Mouse (Mus musculus) T-cell, adult 2 months (primary cell): Measurements from ENCODE around the gene Il4i1.

Experiments used
- DNase-seq: peaks from one replicate; pipeline ENCODE4 v3.0.0; 2022; ENCODE audit warnings: low spot score

Gene Il4i1

DNA sequence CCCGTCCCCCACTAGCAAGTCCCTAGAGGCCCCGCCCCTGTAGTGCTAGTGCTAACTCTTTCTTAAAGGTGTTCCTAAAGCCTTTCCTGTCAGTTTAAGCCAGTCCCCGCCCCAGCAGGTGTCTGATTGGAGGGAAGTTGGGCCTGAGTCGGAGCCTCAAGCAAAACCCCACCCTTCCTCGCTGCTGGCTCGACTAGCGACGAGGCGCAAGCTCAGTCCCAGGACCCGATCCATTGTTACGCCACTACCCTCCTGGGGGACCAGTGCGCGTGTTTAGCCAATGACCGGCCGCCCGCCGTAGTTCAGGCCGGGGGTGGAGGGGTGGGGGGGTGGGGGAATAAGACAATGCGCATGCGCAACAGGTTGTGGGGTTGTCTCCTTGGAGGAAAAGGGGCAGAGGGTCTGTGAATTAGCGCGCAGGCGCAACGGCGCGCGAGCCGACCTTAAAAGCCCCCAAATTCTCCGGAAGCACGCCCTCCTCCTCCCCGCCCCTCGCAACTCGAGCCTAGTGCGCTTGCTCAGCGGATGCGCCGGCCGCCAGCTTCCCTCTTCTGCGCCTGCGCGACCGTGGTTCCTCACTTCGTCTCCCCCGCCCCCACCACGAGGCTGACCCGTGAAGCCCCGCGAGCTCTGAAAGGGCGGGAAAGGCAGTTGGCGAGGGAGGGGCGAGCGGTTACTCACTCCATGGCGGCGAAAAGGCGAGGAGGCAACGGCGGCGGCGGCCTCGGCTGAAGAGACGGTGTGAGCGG is at the start of gene Il4i1, which contains the start of gene Nup62:
Gene Il4i1 (plus strand): TSS at position 667 of the 749 bp plus-strand sequence.
Gene Nup62 (plus strand): TSS at position 368 of the 749 bp plus-strand sequence.
- peak; percentile 99 for DNase-seq

DNA sequence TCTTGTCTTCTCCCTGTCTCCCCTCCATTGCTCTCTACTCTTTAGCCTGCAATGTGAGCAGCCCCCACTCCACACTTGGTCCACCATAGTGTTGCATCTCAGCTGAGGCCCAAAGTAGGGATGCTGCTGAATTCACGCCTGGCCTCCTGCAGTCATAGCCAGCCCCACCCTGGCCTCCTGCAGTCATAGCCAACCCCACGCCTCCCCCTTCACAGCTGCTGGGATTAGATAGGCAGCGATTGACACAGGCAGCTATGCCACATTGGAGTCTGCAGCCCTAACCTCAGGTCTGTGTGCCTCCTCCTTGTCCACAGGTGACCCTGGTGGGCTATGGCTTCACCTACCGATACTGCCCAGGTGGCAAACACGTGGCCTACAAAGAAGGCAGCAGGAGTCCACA is 48.1 kb upstream of the Il4i1 start:
- DNase-seq = no peak

DNA sequence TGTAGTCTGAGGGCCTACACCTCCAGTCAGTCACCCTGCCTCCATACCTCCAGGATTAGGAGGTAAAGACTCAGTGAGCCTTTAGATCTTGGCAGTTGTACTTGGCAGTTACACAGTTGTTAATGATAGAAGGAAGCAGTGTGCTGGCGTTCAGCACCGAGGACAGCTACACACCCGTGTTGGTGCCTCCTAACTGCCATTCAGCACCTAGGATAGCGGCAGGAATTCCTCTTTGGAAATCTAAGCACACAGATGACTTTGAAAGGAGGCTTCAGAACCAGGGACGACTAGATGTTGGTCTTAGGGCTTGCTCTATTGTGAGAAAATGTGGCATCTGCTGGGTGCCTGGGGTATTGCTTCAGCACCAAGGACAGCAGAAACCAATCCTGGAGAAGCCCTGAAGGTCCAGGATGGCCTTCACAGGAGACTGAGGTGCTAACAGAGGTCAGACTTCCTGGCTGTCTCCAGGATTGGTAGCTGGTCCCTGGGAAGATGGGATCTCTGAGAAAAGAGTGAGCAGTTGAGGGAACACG is 46.1 kb upstream of the Il4i1 start:
- DNase-seq = no peak

DNA sequence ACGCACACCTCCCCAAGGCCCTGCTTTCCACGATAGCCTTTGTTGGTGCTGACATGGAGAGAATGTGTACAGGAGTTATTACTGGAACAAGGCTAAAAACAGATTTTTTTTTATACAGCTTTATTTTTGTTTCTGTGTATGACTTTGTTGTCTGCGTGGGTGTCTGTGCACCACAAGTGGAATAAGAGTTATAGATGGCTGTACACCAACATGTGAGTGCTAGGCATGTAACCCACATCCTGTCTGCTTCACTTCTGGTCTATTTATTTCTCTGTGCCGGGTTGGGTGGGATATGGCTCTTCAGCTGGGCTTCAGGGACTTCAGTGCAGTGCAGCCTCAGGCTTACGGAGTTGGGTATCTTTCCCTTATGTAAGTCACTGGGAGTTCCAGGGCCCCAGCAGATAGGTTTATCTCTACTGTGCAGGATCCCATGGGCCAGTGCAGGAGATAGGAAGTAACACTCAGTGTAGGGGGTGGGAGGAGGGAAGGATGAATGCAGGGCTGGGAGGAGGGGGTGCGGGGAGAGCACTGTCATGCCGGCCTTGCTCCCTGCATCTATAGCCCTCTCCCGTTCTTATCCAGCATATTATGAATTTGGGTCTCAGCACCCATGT is 43.5 kb upstream of the Il4i1 start:
- peak; percentile 72 for DNase-seq

DNA sequence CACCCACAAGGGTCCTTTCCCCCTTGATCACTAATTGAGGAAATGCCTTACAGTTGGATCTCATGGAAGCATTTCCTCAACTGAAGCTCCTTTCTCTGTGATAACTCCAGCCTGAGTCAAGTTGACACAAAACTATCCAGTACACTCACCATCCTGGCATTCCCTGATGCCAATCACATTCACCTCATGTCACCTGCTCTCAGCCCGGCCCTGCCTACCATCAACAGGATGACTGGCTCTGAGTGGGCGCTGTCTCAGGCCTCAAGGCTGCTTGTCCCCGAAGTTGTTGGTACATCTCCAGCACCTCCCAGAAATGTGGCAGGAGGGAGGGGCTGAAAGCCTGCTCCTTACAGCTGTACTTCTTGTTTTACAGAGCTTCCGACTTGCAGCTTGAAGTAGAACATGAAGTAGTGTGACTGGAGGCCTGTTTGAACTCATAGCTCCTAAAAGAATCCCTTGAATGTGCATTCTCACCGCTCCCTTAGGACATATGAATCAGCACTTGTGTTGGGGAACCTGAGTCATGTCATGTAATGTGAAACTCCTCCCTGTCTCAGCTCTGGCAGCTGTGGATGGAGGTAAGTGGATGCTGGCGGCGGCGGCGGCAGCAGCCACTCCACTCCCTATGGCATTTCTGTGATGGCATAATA is 39.2 kb upstream of the Il4i1 start:
- no peak for DNase-seq

DNA sequence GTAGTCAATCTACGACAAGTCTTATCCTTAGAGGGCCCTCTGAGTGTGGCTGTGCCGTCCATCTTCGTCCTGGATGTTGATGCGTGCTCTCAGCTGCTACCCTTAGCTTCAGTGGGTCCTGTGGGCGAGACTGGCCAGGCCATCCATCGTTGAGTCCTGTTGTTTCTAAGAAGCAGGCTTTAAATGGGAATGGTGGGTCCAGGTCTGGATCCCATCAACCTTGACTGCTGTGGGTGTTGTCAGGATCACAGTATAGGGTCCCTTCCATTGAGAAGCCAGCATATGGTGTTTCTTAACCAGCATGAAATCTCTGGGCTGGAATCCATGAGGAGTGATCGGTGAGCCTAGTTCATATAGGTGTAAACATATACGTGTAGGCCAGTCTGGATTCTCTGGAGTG is 36.1 kb upstream of the Il4i1 start:
- DNase-seq = no peak

DNA sequence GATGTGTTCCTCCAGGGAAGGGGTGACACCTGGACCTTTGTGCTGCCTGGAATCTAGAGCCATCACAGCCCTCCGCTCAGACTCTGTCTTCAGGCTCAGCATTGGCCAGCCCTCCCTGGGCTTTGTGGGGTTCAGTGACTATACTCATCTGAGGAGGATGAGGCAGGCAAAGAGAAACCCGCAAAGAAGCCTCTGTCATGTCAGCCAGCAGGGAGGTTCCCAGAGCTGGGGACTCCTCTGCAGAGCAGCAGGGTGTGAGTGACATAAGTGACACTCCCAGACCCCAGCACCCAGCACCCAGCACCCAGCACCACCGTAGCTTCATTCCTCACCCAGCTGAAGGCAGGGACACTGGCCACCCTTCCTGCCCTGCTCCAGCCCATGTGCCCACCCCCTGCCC is 26.7 kb upstream of the Il4i1 start:
- no peak for DNase-seq

DNA sequence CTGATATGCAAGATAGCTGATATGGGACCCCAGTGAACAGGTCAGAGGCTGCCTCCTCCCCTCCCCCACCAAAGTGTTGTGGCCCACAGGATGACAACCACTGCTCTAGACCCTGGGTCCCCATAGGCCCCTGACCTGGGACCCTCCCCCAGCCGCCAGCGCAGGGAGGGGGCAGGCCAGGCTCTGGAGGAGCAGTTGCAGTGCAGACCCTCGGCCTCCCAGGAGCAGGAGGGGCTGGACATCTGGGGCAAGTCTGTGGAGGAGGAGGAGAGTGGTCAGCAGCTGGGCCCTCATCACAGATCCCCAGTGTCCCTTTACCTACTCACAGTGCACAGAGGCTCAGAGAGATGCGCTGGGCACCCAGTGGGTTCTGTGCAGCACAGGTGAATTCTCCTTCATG is 26.1 kb upstream of the Il4i1 start:
- no peak for DNase-seq

DNA sequence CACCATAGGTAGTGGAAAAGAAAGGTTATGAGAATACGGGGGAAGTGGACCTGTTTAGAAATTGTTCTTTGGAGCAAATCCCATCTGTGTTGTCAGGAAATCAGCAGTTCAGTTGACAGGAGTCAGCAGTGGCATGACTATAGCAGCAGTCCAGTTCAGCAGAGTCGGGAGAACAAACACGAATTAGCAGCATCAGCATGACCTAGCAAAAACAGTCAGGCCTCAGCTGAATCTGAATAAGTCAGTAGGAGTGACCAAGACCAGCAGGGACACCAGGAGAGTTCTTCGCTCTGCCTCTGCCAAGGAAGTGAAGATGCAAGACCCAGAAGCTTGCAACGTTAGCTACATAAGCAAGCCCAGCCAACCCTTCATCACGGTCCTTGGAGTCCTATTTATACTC is 23.4 kb upstream of the Il4i1 start:
- no peak for DNase-seq

DNA sequence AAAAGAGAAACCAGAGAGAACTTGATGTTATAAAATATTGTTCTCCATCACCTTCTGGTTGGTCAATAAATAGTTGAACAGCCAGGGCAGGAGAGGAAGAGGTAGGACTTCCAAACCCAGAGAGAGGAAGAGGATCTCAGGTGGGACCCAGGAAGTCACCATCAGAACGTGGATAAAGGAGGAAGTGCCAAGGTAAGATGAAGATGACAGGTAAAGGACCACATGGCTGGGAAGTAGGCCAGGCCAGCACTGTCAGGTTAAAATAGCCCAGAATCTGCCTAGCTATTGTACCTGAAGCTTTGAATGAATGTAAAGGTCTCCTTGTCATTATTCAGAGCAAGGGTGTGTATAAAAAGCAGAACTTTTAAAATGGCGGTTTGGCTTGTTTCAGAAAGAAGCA is 7.3 kb upstream of the Il4i1 start:
- DNase-seq = no peak

DNA sequence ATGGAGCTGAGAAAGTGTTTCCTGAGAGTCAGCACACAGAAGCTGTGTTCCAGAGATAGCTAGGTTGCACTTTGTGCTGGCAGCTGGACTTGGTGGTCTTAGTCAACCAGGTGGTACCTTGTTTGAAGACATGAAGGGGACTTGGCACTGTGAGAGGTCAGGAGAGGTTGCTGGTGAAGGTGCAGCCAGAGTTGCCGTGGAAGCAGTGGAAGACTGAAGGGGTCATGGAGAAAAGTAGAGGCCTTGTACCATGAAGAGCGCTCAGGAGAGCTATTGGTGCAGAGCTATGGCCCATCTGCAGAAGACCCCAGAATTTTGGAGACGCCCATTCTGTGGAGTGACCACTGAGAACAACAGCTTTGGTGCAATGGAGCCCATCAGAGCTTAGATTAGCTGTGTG is 6.7 kb upstream of the Il4i1 start:
- no peak for DNase-seq

DNA sequence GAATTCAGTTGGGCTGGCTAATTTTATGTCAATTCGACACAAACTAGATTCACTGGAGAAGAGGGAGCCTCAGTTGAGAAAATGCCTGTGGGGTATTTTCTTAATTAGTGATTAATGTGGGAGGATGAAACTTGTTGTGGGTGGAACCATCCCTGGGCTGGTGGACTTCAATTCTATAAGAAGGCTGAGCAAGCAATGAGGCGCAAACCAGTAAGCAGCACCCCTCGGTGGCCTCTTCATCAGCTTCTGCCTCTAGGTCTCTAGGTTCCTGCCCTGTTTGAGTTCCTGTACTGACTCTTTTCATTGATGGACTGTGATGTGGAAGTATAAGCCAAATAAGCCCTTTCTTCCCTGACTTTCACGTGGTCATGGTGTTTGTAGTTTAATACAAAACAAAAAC is 5.8 kb upstream of the Il4i1 start:
- no peak for DNase-seq

DNA sequence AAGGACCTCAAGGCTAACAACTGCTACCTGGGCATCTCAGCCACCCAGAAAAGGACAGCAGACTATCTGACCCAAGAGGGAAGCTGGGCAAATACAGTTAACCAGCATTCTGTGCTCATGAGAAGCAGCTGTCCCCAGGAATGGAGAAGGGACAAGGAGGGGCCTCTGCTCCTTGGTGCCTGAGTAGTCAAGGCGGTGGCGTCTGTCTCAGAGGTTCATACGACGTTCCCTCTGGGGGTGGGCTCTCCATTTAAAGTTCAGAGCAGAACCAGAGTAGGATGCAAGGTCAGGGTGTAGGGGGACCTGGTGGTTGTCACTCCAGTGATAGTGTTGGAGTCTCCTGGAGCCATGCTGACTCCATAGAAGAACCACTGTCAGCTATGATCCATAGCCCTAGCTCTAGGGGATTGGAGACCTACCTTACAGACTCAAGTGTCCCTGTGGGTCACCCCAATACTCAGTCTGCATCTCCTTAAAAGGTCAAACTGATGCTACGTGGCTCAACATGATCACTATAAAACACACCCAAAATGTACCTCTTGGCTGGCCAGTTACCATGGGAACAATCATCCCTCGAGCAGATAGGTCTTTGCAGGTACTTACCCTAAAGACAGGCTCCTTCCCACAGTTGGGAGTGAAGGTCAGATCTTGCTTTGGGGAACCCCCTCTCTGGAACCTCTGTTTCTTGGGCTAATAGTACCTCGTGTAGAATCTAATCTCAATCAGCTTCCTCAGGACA is 5.2 kb upstream of the Il4i1 start:
- DNase-seq = no peak

DNA sequence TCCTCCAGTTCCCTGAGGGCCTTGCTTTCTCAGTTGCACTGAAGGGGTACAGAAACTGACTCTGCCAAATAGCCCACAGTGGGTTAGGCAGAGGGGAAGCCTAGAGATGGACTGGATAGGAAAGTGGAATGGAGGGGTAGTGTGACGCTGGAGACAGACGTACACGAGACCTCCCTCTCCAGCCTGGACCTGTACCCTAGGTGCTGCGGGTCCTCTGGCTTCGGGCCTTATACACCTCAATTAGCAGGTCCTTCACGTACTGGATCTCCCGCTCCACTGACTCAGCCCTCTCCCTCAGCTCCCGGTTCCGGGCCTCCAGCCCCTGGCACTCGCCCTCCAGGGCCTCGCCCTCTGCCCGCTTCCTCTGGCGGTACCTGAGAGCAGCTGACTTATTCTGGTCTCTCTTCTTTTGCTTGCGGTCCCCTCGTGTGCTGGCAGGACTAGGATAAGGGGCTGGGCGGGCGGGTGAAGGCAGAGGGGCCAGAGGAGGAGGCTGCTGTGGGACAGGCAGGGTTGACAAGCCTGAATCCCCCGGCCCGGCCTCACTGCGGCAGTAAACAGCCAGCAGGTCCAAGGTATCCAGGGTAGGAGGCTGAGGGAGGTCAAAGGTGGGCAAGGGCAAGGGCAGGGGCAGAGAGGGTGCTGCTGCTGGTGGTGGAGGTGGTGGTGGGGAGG is 3.4 kb upstream of the Il4i1 start:
- DNase-seq = no peak

DNA sequence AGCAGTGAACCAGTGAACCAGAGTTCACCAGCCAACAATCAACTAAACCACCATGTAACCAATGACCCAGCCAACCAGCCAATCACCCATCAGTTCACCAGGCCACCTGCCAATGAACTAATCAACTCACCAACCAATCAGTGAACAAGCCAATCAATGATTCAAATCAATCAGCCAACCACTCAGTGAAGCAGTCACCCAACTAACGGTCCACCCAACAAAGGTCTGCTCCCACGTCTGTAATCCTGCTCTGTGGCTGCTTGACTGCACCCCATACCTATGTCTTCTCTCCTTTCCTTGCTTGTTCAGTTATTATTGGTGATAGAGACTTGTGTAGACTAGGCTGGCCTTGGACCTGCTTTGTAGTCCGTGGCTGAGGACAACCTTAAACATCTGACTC is 2.2 kb upstream of the Il4i1 start:
- DNase-seq = no peak

DNA sequence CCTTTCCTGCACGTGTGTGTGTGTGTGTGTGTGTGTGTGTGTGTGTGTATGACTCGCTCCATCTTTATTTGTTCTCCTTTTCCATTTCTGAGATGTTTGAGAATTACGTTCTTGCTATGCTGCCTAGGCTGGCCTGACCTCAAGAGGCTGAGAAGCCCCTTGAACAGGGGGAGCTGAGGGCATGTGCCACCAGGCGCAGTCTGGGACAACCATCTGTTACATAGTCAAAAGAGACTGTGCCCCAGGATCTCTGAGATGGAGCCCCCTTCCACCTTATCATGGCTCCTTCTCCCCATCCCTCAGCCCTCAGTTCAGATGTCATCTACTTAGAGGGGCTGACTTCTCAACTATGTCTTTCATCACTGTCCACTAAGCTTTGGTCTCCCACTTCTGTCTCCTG is 1.8 kb upstream of the Il4i1 start:
- DNase-seq = no peak

DNA sequence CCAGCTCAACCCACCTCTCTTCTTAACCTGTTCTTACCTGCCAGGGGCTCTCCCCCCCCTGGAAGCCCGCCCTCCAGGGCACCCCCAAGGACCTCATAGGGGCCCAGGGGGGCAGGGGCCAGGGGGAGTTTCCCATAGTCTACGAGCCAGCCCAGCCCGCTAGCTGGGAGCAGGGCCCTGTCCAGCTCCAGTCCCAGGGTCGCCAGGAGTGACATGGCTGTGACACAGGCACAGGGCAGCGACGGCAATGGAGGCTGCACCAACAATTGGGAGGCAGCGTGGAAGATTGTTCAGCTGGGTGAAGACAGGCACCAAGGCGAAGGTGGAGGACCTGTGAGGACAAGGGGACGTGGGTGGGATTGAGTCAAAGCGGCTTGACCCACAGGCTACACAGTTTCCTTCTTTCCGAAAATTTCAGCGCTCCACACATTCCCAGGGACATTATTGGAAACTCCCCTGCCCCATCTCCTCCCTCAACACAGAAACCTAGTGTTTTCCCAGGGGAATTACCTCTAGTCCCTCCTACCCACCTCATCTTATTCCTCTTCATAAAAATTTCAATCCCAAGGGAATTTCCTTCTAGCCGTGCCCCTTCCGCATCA is 1.1 kb upstream of the Il4i1 start:
- DNase-seq = no peak

DNA sequence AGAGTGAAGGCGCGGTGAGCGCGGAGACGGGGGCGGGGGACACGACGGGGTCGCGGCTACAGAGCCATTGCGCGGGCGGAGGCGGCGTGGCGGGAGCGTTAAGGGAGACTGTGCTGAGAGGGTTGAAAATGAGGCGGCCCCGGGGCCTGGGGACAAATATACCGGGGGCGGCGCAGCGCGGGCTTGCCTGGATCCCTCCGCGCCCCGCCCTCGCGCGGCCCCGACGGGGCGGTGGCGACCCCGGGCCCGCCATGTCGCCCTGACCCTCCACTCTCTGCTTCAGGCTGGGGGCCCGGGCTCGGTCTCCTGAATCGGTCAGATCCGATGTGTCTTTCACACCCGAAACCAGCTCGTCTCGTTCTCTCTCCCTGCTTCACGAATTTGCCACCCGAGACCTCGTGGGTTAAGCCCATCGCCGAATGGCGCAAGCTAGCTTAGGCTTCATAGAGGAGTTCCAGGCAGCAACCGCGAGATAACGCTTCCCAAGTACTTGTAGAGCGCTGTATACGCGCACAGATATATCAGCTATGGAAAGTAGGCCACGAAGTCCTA is 359 bp downstream of the Il4i1 start, which contains the start of gene Atf5:
Gene Atf5 (minus strand): TSS at position 189 of the 552 bp plus-strand sequence.
- DNase-seq = no peak

DNA sequence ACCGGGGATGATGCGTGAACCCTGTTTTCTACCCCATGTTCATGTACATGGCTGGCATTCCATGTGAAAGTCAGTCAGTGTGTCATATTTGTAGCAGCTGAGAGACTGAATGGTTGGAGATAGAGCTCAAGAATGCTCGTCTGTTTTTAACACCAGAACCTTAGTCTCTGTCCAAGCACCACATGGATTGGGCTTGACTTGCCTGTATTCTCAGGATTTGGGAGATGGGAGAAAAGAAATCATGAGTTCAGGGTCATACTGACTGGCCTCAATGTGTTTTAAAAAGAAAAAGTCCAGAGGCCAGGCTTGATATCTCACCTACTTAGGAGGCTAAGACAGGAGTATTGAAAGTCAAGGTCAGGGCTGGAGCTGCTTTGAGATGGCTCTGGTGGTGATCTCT is 1.3 kb downstream of the Il4i1 start:
- no peak for DNase-seq

DNA sequence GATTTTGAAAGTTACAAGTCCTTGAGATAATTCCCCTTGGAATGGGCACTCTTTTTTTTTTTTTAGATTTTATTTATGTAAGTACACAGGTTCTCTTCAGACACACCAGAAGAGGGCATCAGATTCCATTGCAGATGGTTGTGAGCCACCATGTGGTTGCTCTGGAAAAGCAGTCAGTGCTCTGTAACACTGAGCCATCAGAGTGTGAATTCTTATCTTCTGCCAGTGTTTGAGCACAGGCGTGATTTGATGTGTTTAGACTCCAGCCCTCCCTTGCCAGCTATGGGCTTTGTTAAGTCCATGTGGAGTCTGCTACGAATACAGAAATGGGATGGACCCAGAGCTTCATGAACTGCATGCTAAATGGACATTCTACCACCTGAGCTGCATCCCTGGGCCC is 2.0 kb downstream of the Il4i1 start:
- DNase-seq = no peak

DNA sequence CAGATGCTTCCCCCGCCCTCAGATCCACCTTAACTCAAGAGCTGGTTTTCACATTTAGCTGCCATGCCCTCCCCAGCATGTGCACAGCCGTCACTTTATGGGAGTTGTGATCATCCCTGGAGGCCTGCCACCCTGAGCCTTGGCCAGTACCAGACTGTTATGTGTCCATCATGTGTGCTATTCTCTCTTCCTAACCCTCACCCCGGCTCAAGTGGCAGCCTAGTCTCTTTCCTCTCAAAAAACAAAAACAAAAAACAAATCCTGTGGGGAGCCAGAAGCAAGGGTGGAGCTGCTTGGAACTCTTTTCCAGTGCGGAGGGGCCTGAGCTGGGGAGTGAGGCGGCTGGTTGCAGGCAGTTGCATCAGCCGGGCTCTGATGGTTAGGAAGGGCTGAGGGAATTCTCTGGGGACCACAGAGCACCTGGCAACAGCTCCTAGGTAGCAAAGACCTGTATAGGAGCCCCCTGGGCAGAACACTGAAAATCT is 2.6 kb downstream of the Il4i1 start:
- DNase-seq = no peak
